Mouse (Mus musculus) testis, adult 2 months (tissue): ENCODE results near the gene Tmem150c.

Experiments used
- CTCF ChIP-seq: fragments of 200-500 bp; IDR thresholded peaks from 2 replicates; pipeline ENCODE4 v1.5.1; 2012; ENCODE audit warnings: low read depth, mild to moderate bottlenecking, inconsistent platforms, low read length, moderate library complexity; ENCODE audit not compliant: control insufficient read depth, insufficient read depth, insufficient replicate concordance
- POLR2A ChIP-seq: fragments of 200-500 bp; IDR thresholded peaks from 2 replicates; pipeline ENCODE4 v1.6.1; 2012; ENCODE audit warnings: low read depth, mild to moderate bottlenecking, inconsistent platforms, low read length, moderate library complexity; ENCODE audit not compliant: control insufficient read depth

DNA sequence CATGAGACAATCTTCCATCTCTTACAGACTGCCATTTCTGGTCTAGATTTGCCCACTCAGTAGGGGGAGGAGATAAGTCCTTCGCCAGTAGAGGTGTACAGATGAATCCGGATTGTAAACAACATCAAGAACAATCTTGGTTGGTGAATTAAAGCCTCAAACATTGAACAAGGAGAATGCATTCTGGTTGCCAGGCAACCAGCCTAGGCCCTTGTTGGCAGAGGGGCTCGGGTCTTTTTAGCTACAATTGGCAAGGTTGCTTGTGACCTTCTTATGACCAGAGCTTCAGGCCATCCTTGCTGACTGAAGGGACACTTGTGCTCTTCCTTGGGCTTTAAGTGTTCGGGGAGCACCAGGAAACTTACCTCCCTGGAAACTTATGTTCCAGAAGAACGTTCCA, 16.5 kb upstream of the Tmem150c start:
- TF ChIP-seq CTCF (no peak), POLR2A (no peak)
